Comparison of ENCODE assay signal across 11 mouse cellular contexts in genomic region chr10:58326271-58326670, GRCm38 (mm10). TPM values are rescaled to one million over a fixed set of nuclear protein-coding genes. Genes with fewer than 3 reads are reported as not detected.
DNase-seq lines count a peak whose midpoint lies in the region; ATAC-seq and TF ChIP-seq lines count a peak whose summit lies in the region.
"Had no signal": no experiment of that assay in that cellular context is flagged by ENCODE, and none has a peak within 500 bp of the region (broad histone marks: within the 10 kb centered on the region; RNA-seq: fewer than 3 reads in every experiment).

No protein-coding gene starts in this region.

- no peak for DNase-seq in heart, adult 11 months
- no peak for DNase-seq in midbrain, embryonic 10.5 days (ENCODE audit: low spot score)
- no peak for DNase-seq in urinary bladder, adult 18-20 months (ENCODE audit: low spot score in 2 of 2)
- DNase-seq in natural killer cell, adult 2 months (ENCODE audit: low spot score in 2 of 2): no peak
- DNase-seq: kidney, postnatal 10 days; lung, postnatal 10 days had no signal

- H3K36me3 ChIP-seq in heart, embryonic 16.5 days (ENCODE audit: control insufficient read depth, insufficient read depth): no peaks in the 10 kb centered on the region
- no peaks in the 10 kb centered on the region for H3K36me3 ChIP-seq in midbrain, embryonic 12.5 days
- no peaks in the 10 kb centered on the region for H3K36me3 ChIP-seq in midbrain, embryonic 10.5 days
- no peaks in the 10 kb centered on the region for H3K36me3 ChIP-seq in intestine, postnatal 0 days (ENCODE audit: control insufficient read depth, insufficient read depth)
- no peaks in the 10 kb centered on the region for H3K36me3 ChIP-seq in stomach, embryonic 16.5 days (ENCODE audit: control insufficient read depth, insufficient read depth, low read length)
- H3K36me3 ChIP-seq: forebrain, embryonic 15.5 days had no signal

- H3K9ac ChIP-seq in heart, embryonic 16.5 days (ENCODE audit: low read length): no peak overlapping the region; the same call in 1 of the 2 replicates
- H3K9ac ChIP-seq in midbrain, embryonic 12.5 days (replicated peaks): no peak overlapping the region
- H3K9ac ChIP-seq in intestine, postnatal 0 days (ENCODE audit: low read depth, low read length): no peak overlapping the region
- H3K9ac ChIP-seq in stomach, embryonic 16.5 days (ENCODE audit: low read length): no peak overlapping the region; the same call in 1 of the 2 replicates
- H3K9ac ChIP-seq: forebrain, embryonic 15.5 days had no signal

- H3K27ac ChIP-seq in heart, embryonic 16.5 days (ENCODE audit: low read length): peak overlapping the region; percentile 18; the same call in 1 of the 2 replicates
- H3K27ac ChIP-seq in midbrain, embryonic 12.5 days (replicated peaks): no peak overlapping the region
- no peak overlapping the region for H3K27ac ChIP-seq in midbrain, embryonic 10.5 days (replicated peaks)
- no peak overlapping the region for H3K27ac ChIP-seq in intestine, postnatal 0 days (ENCODE audit: low read depth, low read length)
- H3K27ac ChIP-seq in stomach, embryonic 16.5 days (ENCODE audit: low read length): peak overlapping the region; percentile 41; the same call in 1 of the 2 replicates
- H3K27ac ChIP-seq: forebrain, embryonic 15.5 days had no signal

- no peak overlapping the region for H3K4me3 ChIP-seq in heart, embryonic 16.5 days (ENCODE audit: low read length)
- H3K4me3 ChIP-seq in midbrain, embryonic 12.5 days: no peak overlapping the region
- no peak overlapping the region for H3K4me3 ChIP-seq in midbrain, embryonic 10.5 days
- H3K4me3 ChIP-seq in intestine, postnatal 0 days (ENCODE audit: low read depth, low read length): peak overlapping the region; percentile 6; the same call in 1 of the 2 replicates
- 0 out of 2 replicates have a peak overlapping the region, but pooled peaks have one; percentile 3 for H3K4me3 ChIP-seq in stomach, embryonic 16.5 days (replicated peaks; ENCODE audit: low read length)
- H3K4me3 ChIP-seq: forebrain, embryonic 15.5 days had no signal

- H3K27me3 ChIP-seq in heart, embryonic 16.5 days (ENCODE audit: control insufficient read depth, insufficient read depth, low read length): no peaks in the 10 kb centered on the region
- H3K27me3 ChIP-seq in midbrain, embryonic 12.5 days: no peaks in the 10 kb centered on the region
- H3K27me3 ChIP-seq in midbrain, embryonic 10.5 days (ENCODE audit: low read depth, poor library complexity, severe bottlenecking): no peaks in the 10 kb centered on the region
- no peaks in the 10 kb centered on the region for H3K27me3 ChIP-seq in intestine, postnatal 0 days (replicated peaks; ENCODE audit: control insufficient read depth, insufficient read depth, low read length)
- H3K27me3 ChIP-seq in stomach, embryonic 16.5 days (ENCODE audit: control insufficient read depth, insufficient read depth, low read length): no peaks in the 10 kb centered on the region
- H3K27me3 ChIP-seq: forebrain, embryonic 15.5 days had no signal

- TF ChIP-seq CTCF in intestine, postnatal 0 days (IDR thresholded peaks at IDR 0.05; ENCODE audit: low read depth): no peak

- peaks cover 30% of the 10 kb centered on the region for H3K4me1 ChIP-seq in heart, embryonic 16.5 days (ENCODE audit: control insufficient read depth, insufficient read depth, low read length)
- peaks cover 20% of the 10 kb centered on the region for H3K4me1 ChIP-seq in midbrain, embryonic 12.5 days
- H3K4me1 ChIP-seq in midbrain, embryonic 10.5 days: peaks cover 27% of the 10 kb centered on the region
- peaks cover 11% of the 10 kb centered on the region for H3K4me1 ChIP-seq in intestine, postnatal 0 days (replicated peaks; ENCODE audit: control insufficient read depth, insufficient read depth, low read length)
- peaks cover 27% of the 10 kb centered on the region for H3K4me1 ChIP-seq in stomach, embryonic 16.5 days (ENCODE audit: control insufficient read depth, insufficient read depth, low read length)

- H3K4me2 ChIP-seq in heart, embryonic 16.5 days (ENCODE audit: low read depth, low read length): peak overlapping the region; percentile 40
- H3K4me2 ChIP-seq in midbrain, embryonic 12.5 days (replicated peaks): 0 out of 2 replicates have a peak overlapping the region, but pooled peaks have one; percentile 1
- H3K4me2 ChIP-seq in intestine, postnatal 0 days (replicated peaks; ENCODE audit: low read depth): 0 out of 2 replicates have a peak overlapping the region, but pooled peaks have one; percentile 18
- H3K4me2 ChIP-seq in stomach, embryonic 16.5 days (ENCODE audit: low read depth, low read length): peak overlapping the region; percentile 32
- H3K4me2 ChIP-seq: forebrain, embryonic 15.5 days had no signal

- H3K9me3 ChIP-seq in heart, embryonic 16.5 days (replicated peaks; ENCODE audit: control insufficient read depth, low read length): no peaks in the 10 kb centered on the region
- no peaks in the 10 kb centered on the region for H3K9me3 ChIP-seq in midbrain, embryonic 12.5 days
- H3K9me3 ChIP-seq in midbrain, embryonic 10.5 days (replicated peaks): no peaks in the 10 kb centered on the region
- H3K9me3 ChIP-seq in intestine, postnatal 0 days (ENCODE audit: control insufficient read depth): no peaks in the 10 kb centered on the region
- H3K9me3 ChIP-seq in stomach, embryonic 16.5 days (replicated peaks; ENCODE audit: control insufficient read depth, low read length): no peaks in the 10 kb centered on the region
- H3K9me3 ChIP-seq: forebrain, embryonic 15.5 days had no signal

- no peak for ATAC-seq in heart, embryonic 16.5 days (replicated peaks; ENCODE audit: extremely low read depth, insufficient read depth, low FRiP score)
- no peak for ATAC-seq in midbrain, embryonic 12.5 days (ENCODE audit: low FRiP score, low read depth)
- ATAC-seq in intestine, postnatal 0 days: no peak
- no peak for ATAC-seq in stomach, embryonic 16.5 days (ENCODE audit: insufficient read depth, low FRiP score)
- ATAC-seq: forebrain, embryonic 15.5 days had no signal

- WGBS in heart, embryonic 16.5 days: 53% methylated on average over 3 of the region's 3 CpGs
- 42% methylated on average over 3 of the region's 3 CpGs for WGBS in midbrain, embryonic 12.5 days
- 45% methylated on average over 3 of the region's 3 CpGs for WGBS in midbrain, embryonic 10.5 days
- WGBS in intestine, postnatal 0 days: 50% methylated on average over 3 of the region's 3 CpGs
- 54% methylated on average over 3 of the region's 3 CpGs for WGBS in stomach, embryonic 16.5 days

RNA-seq across cellular contexts. Expression of gene Lims1, which starts 3.0 kb away (rescaled TPM):
- polyA plus RNA-seq in heart, embryonic 16.5 days (2015; fragmentation: Nextera tagmentation; extraction: Ambion mirVana): 163 and 185 TPM in 2 replicates
- 85.6 and 88.9 TPM in 2 replicates for polyA plus RNA-seq in midbrain, embryonic 12.5 days (2016; fragmentation: Nextera tagmentation; extraction: Ambion mirVana)
- 109 and 111 TPM in 2 replicates for polyA plus RNA-seq in midbrain, embryonic 10.5 days (2016; fragmentation: Nextera tagmentation; extraction: Ambion mirVana)
- polyA plus RNA-seq in intestine, postnatal 0 days (2015; fragmentation: Nextera tagmentation; extraction: Ambion mirVana): 79.8 and 85.6 TPM in 2 replicates
- polyA plus RNA-seq in stomach, embryonic 16.5 days (2015; fragmentation: Nextera tagmentation; extraction: Ambion mirVana): 136 and 161 TPM in 2 replicates

Comparison
In these comparisons a context has a peak if more than half of its experiments do, and no peak if none do; other contexts are left out.
1. H3K27ac ChIP-seq: peak in heart, embryonic 16.5 days (single experiment) and stomach, embryonic 16.5 days (single experiment); none in midbrain, embryonic 12.5 days (single experiment), midbrain, embryonic 10.5 days (single experiment) and intestine, postnatal 0 days (single experiment).
2. H3K4me3 ChIP-seq: peak in intestine, postnatal 0 days (single experiment) and stomach, embryonic 16.5 days (single experiment); none in heart, embryonic 16.5 days (single experiment), midbrain, embryonic 12.5 days (single experiment) and midbrain, embryonic 10.5 days (single experiment).
3. Peak in every context shown above with its lines, with median percentiles within 50 percentile points of each other: H3K4me2 ChIP-seq.